Mouse (Mus musculus) embryonic facial prominence, embryonic 11.5 days (tissue): ENCODE measurements around the gene C2cd5. TPM values are rescaled to one million over a fixed set of nuclear protein-coding genes. Genes with fewer than 3 reads are reported as not detected.

ENCODE experiments used
- ATAC-seq: fragments of 200-750 bp; cut with Nextera tagmentation; replicated peaks from 2 replicates; pipeline ENCODE4 v1.8.0; 2017; ENCODE audit warnings: low read depth; ENCODE audit not compliant: insufficient number of reproducible peaks, low FRiP score, low TSS enrichment
- DNase-seq: peaks from one replicate; pipeline ENCODE4 v3.0.0-alpha.2; 2015; ENCODE audit warnings: low spot score
- H3K27ac ChIP-seq: fragments of 300-500 bp; sonication (generic); replicated peaks from 2 replicates; pipeline ENCODE4 v1.5.1; 2014; ENCODE audit warnings: mild to moderate bottlenecking, low read depth, low read length, control low read depth
- H3K27me3 ChIP-seq: fragments of 300-500 bp; sonication (generic); 2 replicates; pipeline ENCODE4 v1.6.1; 2014; ENCODE audit warnings: mild to moderate bottlenecking, low read length, moderate library complexity, mixed read lengths; ENCODE audit not compliant: control insufficient read depth, insufficient read depth
- H3K36me3 ChIP-seq: fragments of 300-500 bp; sonication (generic); replicated peaks from 2 replicates; pipeline ENCODE4 v1.6.1; 2014; ENCODE audit warnings: low read depth, mild to moderate bottlenecking, low read length, moderate library complexity, mixed read lengths; ENCODE audit not compliant: control insufficient read depth, insufficient read depth
- H3K4me1 ChIP-seq: fragments of 300-500 bp; sonication (generic); 2 replicates; pipeline ENCODE4 v1.6.1; 2014; ENCODE audit warnings: low read length, mixed read lengths; ENCODE audit not compliant: control insufficient read depth, insufficient read depth
- H3K4me2 ChIP-seq: fragments of 300-500 bp; sonication (generic); 2 replicates; pipeline ENCODE4 v1.6.1; 2014; ENCODE audit warnings: low read depth, mild to moderate bottlenecking, control low read depth, low read length, moderate library complexity
- H3K4me3 ChIP-seq: fragments of 300-500 bp; sonication (generic); 2 replicates; pipeline ENCODE4 v1.5.1; 2014; ENCODE audit warnings: low read depth, low read length, control low read depth
- H3K9ac ChIP-seq: fragments of 300-500 bp; sonication (generic); replicated peaks from 2 replicates; pipeline ENCODE4 v1.6.1; 2014; ENCODE audit warnings: mild to moderate bottlenecking, control low read depth, low read length
- H3K9me3 ChIP-seq: fragments of 300-500 bp; sonication (generic); replicated peaks from 2 replicates; pipeline ENCODE4 v1.6.1; 2016; ENCODE audit warnings: mild to moderate bottlenecking, low read length, inconsistent platforms, mixed read lengths; ENCODE audit not compliant: control insufficient read depth
- WGBS: fragments of 180-500 bp; shearing (Covaris S2); extraction: QIAGEN DNeasy Blood & Tissue Kit; methylation state at CpG from one replicate; pipeline ENCODE4 v1.1.7; 2014; 5-methylcytosine and 5-hydroxymethylcytosine counted together
- polyA plus RNA-seq: library from polyadenylated mRNA; unstranded; fragments of >200 nt; fragmentation: Nextera tagmentation; extraction: Ambion mirVana; gene quantifications from 2 replicates; pipeline ENCODE4 v1.2.1, GENCODE M21; 2014

The C2cd5 gene
- polyA plus RNA-seq, 1 experiment from 2014 or later, result 22.4 TPM

- Histone ChIP-seq H3K36me3 (no peaks in the 10 kb centered on the region; the same call in 1 of the 2 replicates), H3K9me3 (no peaks in the 10 kb centered on the region), H3K4me3 (no peak overlapping the region), H3K4me1 (no peaks in the 10 kb centered on the region), H3K4me2 (no peak overlapping the region), H3K27me3 (no peaks in the 10 kb centered on the region), H3K27ac (no peak overlapping the region), H3K9ac (no peak overlapping the region)
- ATAC-seq, result no peak
- 91% methylated on average over 2 of the region's 2 CpGs for WGBS
- no peak for DNase-seq
Measured at GRCm38 (mm10) chr6:143049117-143049516, 50.8 kb downstream of the C2cd5 start.

GRCm38 (mm10) chr6:143047538-143048258 is 52.2 kb downstream of the C2cd5 start:
- ATAC-seq, result 0 out of 2 replicates have a peak, but pooled peaks have one; percentile 34
- no peak overlapping the region for H3K9ac ChIP-seq
- H3K9me3 ChIP-seq, result no peaks in the 10 kb centered on the region
- WGBS, result 84% methylated on average over 15 of the region's 15 CpGs
- no peaks in the 10 kb centered on the region; the same call in 1 of the 2 replicates for H3K36me3 ChIP-seq
- H3K27me3 ChIP-seq, result no peaks in the 10 kb centered on the region
- H3K4me3 ChIP-seq, result no peak overlapping the region
- no peak for DNase-seq
- no peak overlapping the region for H3K27ac ChIP-seq
- no peak overlapping the region for H3K4me2 ChIP-seq
- no peaks in the 10 kb centered on the region for H3K4me1 ChIP-seq

DNA sequence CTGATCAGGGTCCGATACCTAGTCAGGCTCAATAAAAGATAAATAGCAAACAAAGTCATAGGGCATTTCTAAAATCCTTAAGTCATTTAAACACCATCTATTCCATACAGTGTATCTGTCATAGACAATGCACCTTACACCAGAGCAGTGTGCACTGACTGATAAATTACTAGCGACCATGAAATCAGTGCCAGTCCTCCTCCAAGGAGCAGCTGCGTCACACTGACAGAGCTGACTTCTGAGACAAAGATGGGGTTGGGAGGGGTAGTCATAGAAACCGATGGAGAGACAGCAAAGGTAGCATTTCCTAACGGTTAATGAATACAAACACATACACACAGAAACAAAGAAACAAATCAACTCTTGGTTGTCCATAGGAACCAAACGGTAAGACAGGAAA is 58.4 kb downstream of the C2cd5 start:
- no peak for DNase-seq
- Histone ChIP-seq H3K27ac (no peak overlapping the region), H3K9me3 (no peaks in the 10 kb centered on the region), H3K9ac (no peak overlapping the region), H3K4me3 (no peak overlapping the region), H3K4me2 (no peak overlapping the region), H3K27me3 (no peaks in the 10 kb centered on the region), H3K4me1 (no peaks in the 10 kb centered on the region), H3K36me3 (no peaks in the 10 kb centered on the region; the same call in 1 of the 2 replicates)
- ATAC-seq, result no peak
- 83% methylated on average over 6 of the region's 6 CpGs for WGBS

GRCm38 (mm10) chr6:143035261-143035660 is 64.7 kb downstream of the C2cd5 start:
- Histone ChIP-seq H3K4me1 (no peaks in the 10 kb centered on the region), H3K27me3 (no peaks in the 10 kb centered on the region), H3K27ac (no peak overlapping the region), H3K4me3 (no peak overlapping the region), H3K4me2 (no peak overlapping the region), H3K9me3 (no peaks in the 10 kb centered on the region), H3K36me3 (no peaks in the 10 kb centered on the region; the same call in 1 of the 2 replicates), H3K9ac (no peak overlapping the region)
- DNase-seq (peak; percentile 28), ATAC-seq (no peak)
- WGBS, result 58% methylated on average over 4 of the region's 4 CpGs

DNA sequence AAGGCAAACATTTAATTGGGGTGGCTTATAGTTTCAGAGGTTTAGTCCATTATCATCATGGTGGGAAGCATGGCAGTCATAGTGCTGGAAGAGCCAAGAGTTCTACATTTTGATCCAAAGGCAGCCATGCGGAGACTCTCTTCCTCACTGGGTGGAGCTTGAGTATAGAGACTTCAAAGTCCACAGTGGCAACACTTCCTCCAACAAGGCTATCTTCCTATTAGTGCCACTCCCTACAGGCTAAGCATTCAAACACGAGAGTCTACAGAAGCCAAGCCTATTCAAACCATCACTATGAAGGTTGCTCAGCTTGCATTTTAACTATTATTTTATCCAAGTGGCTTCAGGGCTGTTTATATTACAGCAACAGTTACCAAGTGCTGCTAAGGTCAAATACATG is 65.4 kb downstream of the C2cd5 start:
- no peaks in the 10 kb centered on the region for H3K9me3 ChIP-seq
- H3K9ac ChIP-seq, result no peak overlapping the region
- no peaks in the 10 kb centered on the region for H3K27me3 ChIP-seq
- no peak for DNase-seq
- no peaks in the 10 kb centered on the region for H3K4me1 ChIP-seq
- WGBS, result 94% methylated on average over 2 of the region's 2 CpGs
- H3K27ac ChIP-seq, result no peak overlapping the region
- no peaks in the 10 kb centered on the region; the same call in 1 of the 2 replicates for H3K36me3 ChIP-seq
- no peak overlapping the region for H3K4me3 ChIP-seq
- H3K4me2 ChIP-seq, result no peak overlapping the region
- no peak for ATAC-seq

DNA sequence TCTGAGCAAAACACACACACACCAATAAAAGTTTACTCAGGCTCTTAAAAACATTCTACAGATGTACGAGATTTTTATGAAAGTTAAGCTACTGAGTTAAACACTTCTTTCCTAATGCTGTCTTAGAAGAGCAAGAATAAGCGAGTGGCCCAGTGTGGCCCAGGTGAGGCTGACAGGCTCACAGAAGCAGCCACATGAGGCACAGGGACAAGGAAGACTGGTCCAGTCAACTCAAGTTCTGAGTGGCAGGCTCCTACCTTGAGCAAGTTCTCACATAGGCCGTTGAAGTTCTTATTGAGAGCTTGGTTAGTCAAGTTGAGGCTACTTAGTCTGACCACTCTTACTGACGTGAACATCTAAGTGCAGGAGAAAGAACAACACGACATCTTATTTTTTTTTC is 69.4 kb downstream of the C2cd5 start:
- Histone ChIP-seq H3K9me3 (no peaks in the 10 kb centered on the region), H3K36me3 (no peaks in the 10 kb centered on the region), H3K27ac (no peak overlapping the region), H3K27me3 (no peaks in the 10 kb centered on the region), H3K4me1 (no peaks in the 10 kb centered on the region), H3K9ac (no peak overlapping the region), H3K4me2 (no peak overlapping the region), H3K4me3 (no peak overlapping the region)
- ATAC-seq (no peak), DNase-seq (no peak)
- 95% methylated on average over 5 of the region's 5 CpGs for WGBS

- no peak overlapping the region for H3K27ac ChIP-seq
- WGBS, result 88% methylated on average over 4 of the region's 4 CpGs
- no peak overlapping the region for H3K4me2 ChIP-seq
- no peaks in the 10 kb centered on the region for H3K9me3 ChIP-seq
- no peak overlapping the region for H3K9ac ChIP-seq
- ATAC-seq (no peak), DNase-seq (no peak)
- H3K27me3 ChIP-seq, result no peaks in the 10 kb centered on the region
- no peaks in the 10 kb centered on the region for H3K36me3 ChIP-seq
- H3K4me1 ChIP-seq, result no peaks in the 10 kb centered on the region
- H3K4me3 ChIP-seq, result no peak overlapping the region
Measured at GRCm38 (mm10) chr6:143027896-143028295, 72.0 kb downstream of the C2cd5 start.

DNA sequence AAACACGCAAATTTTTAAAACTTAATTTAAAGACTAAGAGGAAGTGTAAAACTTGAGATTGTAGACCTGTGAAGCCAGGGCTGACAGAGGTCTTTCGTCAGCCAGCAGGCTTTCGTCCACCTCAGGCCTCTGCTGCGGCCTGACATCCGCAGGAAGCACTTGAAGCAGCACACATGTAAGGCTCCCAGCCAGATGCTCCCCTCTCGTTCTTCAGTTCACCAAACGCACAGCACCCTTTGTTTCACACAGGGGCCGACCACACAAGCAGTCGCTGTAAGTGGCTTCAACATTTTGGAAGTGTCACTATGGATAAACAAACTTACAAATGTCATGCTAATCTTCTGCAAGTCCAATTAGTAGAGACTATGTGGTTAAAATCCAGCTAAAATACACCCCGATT is 72.5 kb downstream of the C2cd5 start:
- H3K9me3 ChIP-seq, result no peaks in the 10 kb centered on the region
- H3K27ac ChIP-seq, result no peak overlapping the region
- ATAC-seq (no peak), DNase-seq (no peak)
- no peak overlapping the region for H3K4me3 ChIP-seq
- WGBS, result 87% methylated on average over 10 of the region's 10 CpGs
- H3K27me3 ChIP-seq, result no peaks in the 10 kb centered on the region
- no peak overlapping the region for H3K4me2 ChIP-seq
- H3K36me3 ChIP-seq, result no peaks in the 10 kb centered on the region
- H3K9ac ChIP-seq, result no peak overlapping the region
- H3K4me1 ChIP-seq, result no peaks in the 10 kb centered on the region
